Mouse (Mus musculus): ENCODE data around the gene Elac2. TPM values are rescaled to one million over a fixed set of nuclear protein-coding genes. Genes with fewer than 3 reads are reported as not detected.

Gene Elac2
- total RNA-seq, 2 experiments from 2014 or later: 25.7 to 28.7 TPM

DNA sequence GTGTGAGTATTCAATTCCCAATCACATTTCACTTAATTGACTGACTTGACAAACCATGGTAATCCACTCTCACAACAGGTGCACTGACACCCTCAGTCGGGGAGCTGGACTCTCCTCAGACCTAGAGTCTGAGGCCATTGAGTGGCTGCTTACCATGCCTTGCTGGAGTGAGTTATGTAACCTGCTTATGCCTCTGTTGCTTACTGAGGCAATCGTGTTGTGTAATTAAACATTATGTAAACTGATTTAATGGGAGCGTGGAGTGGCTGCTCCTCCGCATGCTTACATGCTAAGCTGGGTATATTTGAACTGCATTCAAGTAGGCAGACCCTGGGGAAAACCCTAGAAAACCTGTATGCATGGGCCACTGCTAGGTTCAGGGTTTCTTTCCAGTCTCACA, 41.9 kb downstream of the Elac2 start:
- no peak for DNase-seq (ENCODE audit: low spot score in 2 of 2)

DNA sequence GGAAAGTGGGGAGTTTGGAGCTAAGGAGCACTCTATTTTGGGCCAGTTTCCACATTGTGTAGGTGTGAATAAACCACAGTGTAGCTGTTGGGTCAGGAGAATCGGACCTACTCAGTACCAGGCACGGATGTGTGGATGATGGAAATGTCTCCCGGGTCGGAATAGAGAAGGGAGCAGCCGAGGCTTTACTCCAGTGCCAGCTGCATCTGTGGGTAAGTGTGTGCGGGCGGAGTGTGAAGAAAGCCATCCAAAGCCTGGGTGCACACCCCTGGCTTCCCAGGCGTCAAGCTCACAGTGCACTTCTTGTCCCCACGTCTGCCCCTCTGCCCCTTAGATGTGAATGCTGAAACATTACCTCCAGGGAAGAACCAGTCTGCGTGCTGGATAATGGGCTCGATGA, 43.9 kb downstream of the Elac2 start:
- DNase-seq (ENCODE audit: low spot score in 2 of 2): no peak

DNA sequence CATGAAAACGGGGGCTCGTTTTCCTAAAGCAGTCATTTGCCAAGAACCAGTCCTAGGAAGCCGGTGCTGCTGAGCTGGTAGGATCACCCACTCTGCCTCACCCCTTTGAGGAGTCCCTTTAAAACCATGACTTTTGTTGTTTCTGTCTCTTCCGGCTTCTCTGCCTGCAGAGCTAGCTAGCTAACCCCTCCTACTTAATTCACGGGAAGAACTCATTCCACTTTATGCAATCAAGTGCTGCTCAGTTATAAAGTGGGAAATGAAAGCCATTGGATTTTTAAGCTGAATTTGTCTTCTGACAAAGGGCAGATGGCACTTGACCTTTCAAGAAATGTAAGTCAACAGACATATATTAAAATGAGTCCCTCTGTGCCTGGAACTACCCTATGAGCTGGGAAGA, 49.2 kb downstream of the Elac2 start:
- no peak for DNase-seq (ENCODE audit: low spot score in 2 of 2)

GRCm38 (mm10) chr11:65030201-65030600, 51.4 kb downstream of the Elac2 start:
- DNase-seq (ENCODE audit: low spot score in 2 of 2): no peak

GRCm38 (mm10) chr11:65032221-65032620, 53.4 kb downstream of the Elac2 start:
- no peak for DNase-seq (ENCODE audit: low spot score in 2 of 2)

GRCm38 (mm10) chr11:65038996-65039395, 60.2 kb downstream of the Elac2 start:
- no peak for DNase-seq (ENCODE audit: low spot score in 2 of 2)

DNA sequence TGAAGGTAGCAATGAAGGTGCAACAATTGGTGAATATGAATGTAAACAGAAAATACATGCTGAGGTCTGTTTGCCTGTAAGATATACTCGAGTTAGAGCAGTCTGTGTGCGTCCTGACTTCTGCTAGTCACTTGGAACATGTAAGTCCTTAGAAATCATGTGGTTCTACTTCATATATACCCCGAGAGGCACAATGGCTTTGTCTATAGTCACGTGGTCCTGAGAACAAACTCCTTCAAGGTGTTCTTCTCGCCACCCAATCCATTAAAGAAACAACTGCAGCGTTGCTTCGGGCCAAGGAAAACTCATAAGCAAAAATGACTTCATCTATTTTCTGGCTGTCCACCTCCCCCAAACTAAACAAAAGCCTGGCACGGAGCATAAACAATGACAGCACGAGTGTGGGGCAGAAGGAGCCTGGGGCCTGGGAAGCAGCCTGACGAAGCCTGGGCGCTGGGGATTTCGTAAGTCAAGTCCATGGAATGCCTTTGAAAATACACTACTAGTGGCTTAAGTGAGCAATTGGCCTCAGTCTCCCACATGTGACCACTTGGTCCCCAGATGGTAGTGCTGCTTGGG, 60.8 kb downstream of the Elac2 start:
- DNase-seq (ENCODE audit: low spot score in 2 of 2): no peak

DNA sequence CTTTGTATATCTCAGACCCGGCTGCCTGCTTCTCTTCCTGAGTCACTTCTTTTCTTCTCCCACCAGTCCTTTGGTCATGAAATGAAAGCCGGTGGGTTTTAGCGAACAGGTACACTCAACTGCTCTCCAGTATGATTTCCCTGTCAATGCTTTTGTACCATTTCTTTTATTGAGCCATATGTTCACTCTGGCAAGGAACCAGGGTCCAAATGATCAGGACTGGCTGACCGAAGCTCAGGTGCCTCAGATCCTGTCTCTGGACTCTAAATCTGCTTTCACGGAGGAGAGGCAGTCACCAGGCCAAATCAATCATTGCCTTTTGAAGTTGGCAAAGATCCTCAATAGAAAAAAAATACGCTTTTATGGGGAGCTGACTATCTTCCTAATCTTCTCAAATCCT, 61.7 kb downstream of the Elac2 start:
- DNase-seq (ENCODE audit: low spot score in 2 of 2): no peak

DNA sequence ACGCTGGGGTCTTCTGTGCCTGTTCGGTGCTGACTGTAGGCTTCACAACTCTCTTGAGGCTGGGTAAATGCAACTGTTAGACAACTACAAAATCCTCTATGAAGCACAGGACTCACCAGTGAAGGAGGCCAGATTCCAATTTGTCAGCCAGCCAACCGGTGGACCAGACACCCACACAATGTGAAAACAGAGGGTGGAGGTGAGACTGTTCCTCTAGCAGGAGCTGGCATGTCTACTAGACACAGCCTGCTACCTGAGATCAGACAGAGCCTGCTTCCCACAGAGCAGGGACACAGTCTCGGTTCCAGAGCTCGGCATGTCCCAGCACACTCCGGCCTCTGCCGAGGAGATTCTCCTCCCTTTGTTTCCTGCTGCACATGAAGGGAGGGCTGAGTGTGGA, 70.3 kb downstream of the Elac2 start:
- peak in 1 of 2 experiments; percentile 27 for DNase-seq (ENCODE audit: low spot score in 2 of 2)

DNA sequence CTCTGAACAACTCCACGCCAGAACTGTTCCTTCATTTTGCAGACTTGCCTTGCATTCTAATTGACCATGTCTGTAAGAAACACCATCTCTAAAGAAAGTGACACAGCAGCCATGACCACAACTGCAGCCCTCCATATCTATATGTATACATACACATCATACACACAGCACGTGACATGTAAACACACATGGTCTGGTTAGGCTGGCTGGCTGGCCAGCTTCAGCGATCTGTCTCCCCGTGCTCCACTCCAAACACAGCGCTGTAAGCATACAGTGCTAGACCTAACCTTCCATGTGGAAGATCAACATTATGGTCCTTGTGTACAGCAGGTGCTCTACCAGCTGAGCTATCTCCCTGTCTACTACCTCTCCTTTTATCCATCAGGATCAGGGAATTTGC, 72.0 kb downstream of the Elac2 start:
- no peak for DNase-seq (ENCODE audit: low spot score in 2 of 2)

Other genes starting within 250 kb of the Elac2 start
- gene 1700086D15Rik, start 180.9 kb downstream of the Elac2 start, total RNA-seq (2021): 1 to 10 TPM; 2.9 to 4.8 TPM
- gene Arhgap44, start 183.9 kb downstream of the Elac2 start, total RNA-seq (2021): 100 to 1,000 TPM in 1 of 2 experiments, 10 to 100 TPM in 1; 98.4 to 100 TPM